Mouse (Mus musculus) G1E (cell line): ENCODE measurements at regions not wholly inside any gene's neighbourhood (a gene's known extent, or its start where the extent isn't known, plus 50 kb on each side); places are given as distances from the start of the nearest gene placed in this dataset.

ENCODE experiments used
- ATAC-seq: 2 replicates; pipeline ENCODE4 v1.8.0; 2016; ENCODE audit warnings: mild to moderate bottlenecking; ENCODE audit not compliant: insufficient number of reproducible peaks, poor library complexity, low FRiP score, severe bottlenecking; ENCODE audit errors: extremely low read depth
- DNase-seq: peaks from one replicate; pipeline ENCODE4 v3.0.0; 2012; ENCODE audit warnings: low spot score
- H3K27me3 ChIP-seq: 2 replicates; pipeline ENCODE4 v1.6.1; 2012; ENCODE audit warnings: mild to moderate bottlenecking, low read length, inconsistent platforms; ENCODE audit not compliant: insufficient read depth
- H3K36me3 ChIP-seq: replicated peaks from 2 replicates; pipeline ENCODE3; 2012; ENCODE audit warnings: mild to moderate bottlenecking, inconsistent platforms
- H3K4me1 ChIP-seq: 2 replicates; pipeline ENCODE4 v1.6.1; 2012; ENCODE audit warnings: low read depth, low read length, inconsistent platforms, mixed read lengths; ENCODE audit not compliant: insufficient read depth
- H3K4me3 ChIP-seq: 2 replicates; pipeline ENCODE4 v1.5.1; 2012; ENCODE audit warnings: low read depth, mild to moderate bottlenecking, inconsistent platforms, low read length, moderate library complexity, mixed read lengths
- H3K9me3 ChIP-seq: replicated peaks from 2 replicates; pipeline ENCODE4 v1.6.1; 2012; ENCODE audit warnings: inconsistent platforms
- CTCF ChIP-seq: IDR thresholded peaks from 2 replicates; pipeline ENCODE4 v1.5.1; 2012; ENCODE audit warnings: low read depth, low read length, inconsistent platforms, mixed read lengths
- GATA1 ChIP-seq: IDR thresholded peaks from 2 replicates; pipeline ENCODE4 v1.6.1; 2012; ENCODE audit warnings: borderline replicate concordance, low read length, inconsistent platforms, mixed read lengths
- GATA2 ChIP-seq: IDR thresholded peaks from 2 replicates; pipeline ENCODE4 v1.6.1; 2012; ENCODE audit warnings: low read depth, low read length, inconsistent platforms, borderline replicate concordance
- POLR2AphosphoS5 ChIP-seq: IDR thresholded peaks from 2 replicates; pipeline ENCODE4 v1.6.1; 2012; ENCODE audit warnings: low read depth, low read length, inconsistent platforms; ENCODE audit not compliant: insufficient replicate concordance
- TAL1 ChIP-seq: conservative IDR thresholded peaks from 2 replicates; pipeline ENCODE4 v1.6.1; 2012; ENCODE audit warnings: low read depth, low read length, inconsistent platforms, mixed read lengths

DNA sequence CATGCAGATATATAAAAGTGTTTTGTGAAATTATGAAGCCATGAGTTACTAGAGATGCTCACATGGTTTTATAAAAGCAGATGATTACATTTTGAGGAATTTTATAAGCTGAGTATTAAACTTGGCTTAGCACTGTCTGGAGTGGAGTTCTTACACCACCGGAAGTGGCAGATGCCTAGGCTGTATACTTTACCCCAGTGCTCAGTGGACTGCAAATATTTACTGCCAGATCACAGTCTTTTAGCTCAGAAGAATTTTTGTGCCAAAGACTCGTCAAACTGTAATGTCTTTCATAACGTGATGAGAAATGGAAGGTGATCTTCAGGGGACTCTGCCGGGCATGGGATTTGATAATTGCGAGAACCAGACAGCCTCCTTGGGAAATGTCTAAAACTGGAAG lies 136.1 kb upstream of the 9330182O14Rik start:
- no peaks in the 10 kb centered on the region for H3K4me1 ChIP-seq
- H3K36me3 ChIP-seq, result no peaks in the 10 kb centered on the region
- DNase-seq (no peak), ATAC-seq (no peak)
- no peaks in the 10 kb centered on the region for H3K27me3 ChIP-seq
- H3K9me3 ChIP-seq, result no peaks in the 10 kb centered on the region
- TF ChIP-seq CTCF (no peak), TAL1 (no peak), GATA2 (no peak), GATA1 (no peak), POLR2AphosphoS5 (no peak)
- H3K4me3 ChIP-seq, result no peak overlapping the region

DNA sequence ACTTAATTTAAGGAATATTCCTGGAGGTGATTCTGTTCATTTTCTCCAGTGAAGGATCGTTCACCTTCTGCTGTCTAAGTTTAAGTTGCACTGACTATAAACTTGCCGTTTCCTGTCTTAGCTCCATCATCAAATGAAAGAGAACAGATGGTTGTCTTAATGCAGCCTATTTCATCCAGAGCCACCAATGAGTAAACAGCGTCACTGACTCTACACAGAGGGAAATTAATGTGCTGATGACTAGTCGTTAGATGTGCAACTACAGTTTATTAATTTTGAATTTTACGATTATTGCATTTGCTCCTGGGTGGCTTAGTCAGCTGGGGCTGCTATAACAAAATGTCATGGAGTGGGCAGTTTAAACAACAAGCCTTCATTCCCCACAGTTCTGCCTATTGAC lies 134.1 kb upstream of the 9330182O14Rik start:
- ATAC-seq (no peak), DNase-seq (no peak)
- no peaks in the 10 kb centered on the region for H3K4me1 ChIP-seq
- H3K9me3 ChIP-seq, result no peaks in the 10 kb centered on the region
- TF ChIP-seq TAL1 (no peak), GATA1 (no peak), CTCF (no peak), GATA2 (no peak), POLR2AphosphoS5 (no peak)
- H3K36me3 ChIP-seq, result no peaks in the 10 kb centered on the region
- H3K27me3 ChIP-seq, result peaks cover 5% of the 10 kb centered on the region
- no peak overlapping the region for H3K4me3 ChIP-seq

- Histone ChIP-seq H3K36me3 (no peaks in the 10 kb centered on the region), H3K27me3 (peaks cover 6% of the 10 kb centered on the region), H3K4me3 (no peak overlapping the region), H3K4me1 (no peaks in the 10 kb centered on the region), H3K9me3 (no peaks in the 10 kb centered on the region)
- DNase-seq, result no peak
- TF ChIP-seq CTCF (no peak), POLR2AphosphoS5 (no peak), TAL1 (no peak), GATA2 (no peak), GATA1 (no peak)
- ATAC-seq, result no peak
These were observed 129.1 kb upstream of the 9330182O14Rik start for GRCm38 (mm10) chr15:40005096-40005495.

DNA sequence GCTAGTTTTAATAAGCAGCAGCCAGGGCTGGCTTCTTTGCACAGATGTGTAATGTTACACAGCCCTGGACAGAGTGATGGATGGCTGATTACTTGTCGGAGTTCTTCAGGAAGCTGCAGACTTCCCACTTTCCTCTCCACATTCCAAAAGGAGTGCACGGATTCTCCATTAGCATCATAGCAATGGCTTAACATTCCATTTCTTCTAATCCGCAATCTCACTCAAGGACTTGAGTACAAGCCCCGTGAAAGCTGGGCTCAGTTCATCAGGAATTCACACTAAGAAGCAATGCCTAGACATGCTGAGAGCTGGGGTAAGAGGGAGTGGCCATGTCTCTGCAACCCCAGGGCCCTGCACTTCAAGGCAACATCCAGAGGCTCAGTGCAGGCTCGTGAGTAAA lies 126.3 kb upstream of the 9330182O14Rik start:
- TF ChIP-seq GATA2 (no peak), POLR2AphosphoS5 (no peak), TAL1 (no peak), GATA1 (no peak), CTCF (no peak)
- H3K4me1 ChIP-seq, result no peaks in the 10 kb centered on the region
- H3K27me3 ChIP-seq, result peaks cover 6% of the 10 kb centered on the region
- ATAC-seq, result no peak
- no peak for DNase-seq
- no peaks in the 10 kb centered on the region for H3K36me3 ChIP-seq
- H3K9me3 ChIP-seq, result no peaks in the 10 kb centered on the region
- H3K4me3 ChIP-seq, result no peak overlapping the region

DNA sequence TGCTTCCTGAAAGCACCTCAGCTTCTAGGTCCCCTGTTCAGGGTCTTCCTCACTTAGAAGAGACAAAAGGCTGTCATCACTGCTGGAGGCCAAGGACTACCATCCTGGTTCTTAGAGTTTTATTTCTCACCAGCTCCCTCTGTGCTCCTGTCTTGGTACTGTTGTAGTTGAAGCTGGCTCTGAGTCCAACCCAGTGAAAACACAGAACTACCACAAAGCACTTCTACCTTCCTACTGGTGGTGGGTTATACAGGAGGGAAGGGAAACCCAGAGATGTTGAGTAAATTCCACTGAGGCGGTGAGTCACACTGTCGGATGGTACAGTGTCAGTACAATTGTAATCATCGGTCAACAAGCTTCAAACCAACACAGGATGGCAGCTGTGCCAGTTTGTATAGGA lies 120.3 kb upstream of the 9330182O14Rik start:
- no peaks in the 10 kb centered on the region for H3K36me3 ChIP-seq
- H3K27me3 ChIP-seq, result no peaks in the 10 kb centered on the region
- no peaks in the 10 kb centered on the region for H3K9me3 ChIP-seq
- no peak overlapping the region for H3K4me3 ChIP-seq
- no peaks in the 10 kb centered on the region for H3K4me1 ChIP-seq
- no peak for ATAC-seq
- TF ChIP-seq POLR2AphosphoS5, result no peak
- no peak for TF ChIP-seq GATA1
- no peak for TF ChIP-seq CTCF
- TF ChIP-seq TAL1, result no peak
- no peak for TF ChIP-seq GATA2
- DNase-seq, result no peak

GRCm38 (mm10) chr15:40017019-40017418 lies 117.1 kb upstream of the 9330182O14Rik start:
- no peak overlapping the region for H3K4me3 ChIP-seq
- H3K36me3 ChIP-seq, result no peaks in the 10 kb centered on the region
- no peak for ATAC-seq
- no peak for TF ChIP-seq POLR2AphosphoS5
- no peak for TF ChIP-seq GATA2
- TF ChIP-seq CTCF, result no peak
- TF ChIP-seq GATA1, result no peak
- no peak for TF ChIP-seq TAL1
- no peaks in the 10 kb centered on the region for H3K4me1 ChIP-seq
- no peaks in the 10 kb centered on the region for H3K9me3 ChIP-seq
- 0 out of 2 replicates have a peak, but pooled peaks cover under 1% of the 10 kb centered on the region for H3K27me3 ChIP-seq
- DNase-seq, result no peak
